Mouse (Mus musculus) small intestine, adult 2 months (tissue): ENCODE data around the gene Lamc2. TPM values are rescaled to one million over a fixed set of nuclear protein-coding genes. Genes with fewer than 3 reads are reported as not detected.

Source experiments
- H3K27ac ChIP-seq: fragments of 200-500 bp; 2 replicates; pipeline ENCODE4 v1.5.1; 2012; ENCODE audit warnings: low read depth, low read length, control low read depth, inconsistent platforms; ENCODE audit not compliant: insufficient read depth
- H3K27me3 ChIP-seq: fragments of 200-500 bp; 2 replicates; pipeline ENCODE4 v1.6.1; 2012; ENCODE audit warnings: mild to moderate bottlenecking, moderate library complexity, low read length, inconsistent platforms; ENCODE audit not compliant: control insufficient read depth, insufficient read depth
- H3K36me3 ChIP-seq: fragments of 200-500 bp; 2 replicates; pipeline ENCODE4 v1.6.1; 2012; ENCODE audit warnings: mild to moderate bottlenecking, low read length, control low read depth, inconsistent platforms; ENCODE audit not compliant: control insufficient read depth, insufficient read depth
- H3K4me1 ChIP-seq: fragments of 200-500 bp; 2 replicates; pipeline ENCODE4 v1.6.1; 2012; ENCODE audit warnings: low read length, inconsistent platforms, mixed read lengths; ENCODE audit not compliant: control insufficient read depth, insufficient read depth, insufficient read length
- H3K4me3 ChIP-seq: fragments of 200-500 bp; 2 replicates; pipeline ENCODE4 v1.5.1; 2012; ENCODE audit warnings: low read depth, mild to moderate bottlenecking, control low read depth, inconsistent platforms, low read length, moderate library complexity
- CTCF ChIP-seq: fragments of 200-500 bp; IDR thresholded peaks from 2 replicates; pipeline ENCODE4 v1.5.1; 2012; ENCODE audit warnings: low read depth, mild to moderate bottlenecking, control low read depth, inconsistent platforms, low read length, moderate library complexity, mixed read lengths; ENCODE audit not compliant: insufficient replicate concordance, insufficient read length; ENCODE audit errors: extremely low read depth
- POLR2A ChIP-seq: fragments of 200-500 bp; IDR thresholded peaks from 2 replicates; pipeline ENCODE4 v1.6.1; 2012; ENCODE audit warnings: low read depth, mild to moderate bottlenecking, control low read depth, inconsistent platforms, low read length, moderate library complexity
- WGBS: fragments of 180-500 bp; shearing (Covaris S2); methylation state at CpG from one replicate; pipeline ENCODE4 v1.1.7; 2018; 5-methylcytosine and 5-hydroxymethylcytosine counted together
- polyA plus RNA-seq: library from polyadenylated mRNA; depleted of rRNA; stranded (reverse); fragments of >200 nt; gene quantifications from 2 replicates; pipeline ENCODE4 v1.2.3, GENCODE M21; 2012

Gene Lamc2
- polyA plus RNA-seq, 1 experiment, result 8.7 TPM

- Histone ChIP-seq H3K27me3 (no peaks in the 10 kb centered on the region), H3K4me3 (no peak overlapping the region), H3K27ac (no peak overlapping the region), H3K36me3 (no peaks in the 10 kb centered on the region), H3K4me1 (no peaks in the 10 kb centered on the region)
- WGBS, result 43% methylated on average over 5 of the region's 5 CpGs
- TF ChIP-seq POLR2A (no peak), CTCF (no peak)
These were observed 64.9 kb downstream of the Lamc2 start for GRCm38 (mm10) chr1:153121320-153121719.

GRCm38 (mm10) chr1:153120544-153120943 is 65.7 kb downstream of the Lamc2 start:
- Histone ChIP-seq H3K4me3 (no peak overlapping the region), H3K27ac (no peak overlapping the region), H3K4me1 (no peaks in the 10 kb centered on the region), H3K36me3 (no peaks in the 10 kb centered on the region), H3K27me3 (no peaks in the 10 kb centered on the region)
- 54% methylated on average over 6 of the region's 6 CpGs for WGBS
- TF ChIP-seq POLR2A, result no peak
- TF ChIP-seq CTCF, result no peak

GRCm38 (mm10) chr1:153115315-153115714 is 70.9 kb downstream of the Lamc2 start:
- H3K27me3 ChIP-seq, result no peaks in the 10 kb centered on the region
- no peaks in the 10 kb centered on the region for H3K4me1 ChIP-seq
- H3K27ac ChIP-seq, result no peak overlapping the region
- H3K36me3 ChIP-seq, result no peaks in the 10 kb centered on the region
- 87% methylated on average over 8 of the region's 8 CpGs for WGBS
- H3K4me3 ChIP-seq, result no peak overlapping the region
- TF ChIP-seq POLR2A (no peak), CTCF (no peak)

- H3K27ac ChIP-seq, result no peak overlapping the region
- no peaks in the 10 kb centered on the region for H3K36me3 ChIP-seq
- no peaks in the 10 kb centered on the region for H3K27me3 ChIP-seq
- no peaks in the 10 kb centered on the region for H3K4me1 ChIP-seq
- TF ChIP-seq CTCF, result no peak
- TF ChIP-seq POLR2A, result no peak
- H3K4me3 ChIP-seq, result no peak overlapping the region
- 73% methylated on average over 4 of the region's 4 CpGs for WGBS
These were observed 74.7 kb downstream of the Lamc2 start for GRCm38 (mm10) chr1:153111596-153111995.

- Histone ChIP-seq H3K27ac (no peak overlapping the region), H3K27me3 (no peaks in the 10 kb centered on the region), H3K4me3 (no peak overlapping the region), H3K4me1 (no peaks in the 10 kb centered on the region), H3K36me3 (no peaks in the 10 kb centered on the region)
- TF ChIP-seq CTCF (no peak), POLR2A (no peak)
- WGBS, result 53% methylated on average over 3 of the region's 3 CpGs
These were observed 76.4 kb downstream of the Lamc2 start for GRCm38 (mm10) chr1:153109836-153110235.

- Histone ChIP-seq H3K27ac (no peak overlapping the region), H3K27me3 (no peaks in the 10 kb centered on the region), H3K4me3 (no peak overlapping the region), H3K4me1 (no peaks in the 10 kb centered on the region), H3K36me3 (no peaks in the 10 kb centered on the region)
- no peak for TF ChIP-seq CTCF
- no peak for TF ChIP-seq POLR2A
- WGBS, result 73% methylated on average over 5 of the region's 5 CpGs
These were observed 76.9 kb downstream of the Lamc2 start for GRCm38 (mm10) chr1:153109346-153109745.

GRCm38 (mm10) chr1:153107866-153108265 is 78.4 kb downstream of the Lamc2 start:
- TF ChIP-seq CTCF (no peak), POLR2A (no peak)
- no peaks in the 10 kb centered on the region for H3K4me1 ChIP-seq
- WGBS, result 84% methylated on average over 7 of the region's 7 CpGs
- no peaks in the 10 kb centered on the region for H3K36me3 ChIP-seq
- H3K27me3 ChIP-seq, result no peaks in the 10 kb centered on the region
- H3K27ac ChIP-seq, result no peak overlapping the region
- H3K4me3 ChIP-seq, result no peak overlapping the region

GRCm38 (mm10) chr1:153104804-153105203 is 81.4 kb downstream of the Lamc2 start:
- Histone ChIP-seq H3K4me1 (no peaks in the 10 kb centered on the region), H3K27ac (no peak overlapping the region), H3K4me3 (no peak overlapping the region), H3K36me3 (no peaks in the 10 kb centered on the region), H3K27me3 (no peaks in the 10 kb centered on the region)
- no peak for TF ChIP-seq CTCF
- 54% methylated on average over 12 of the region's 12 CpGs for WGBS
